Mouse (Mus musculus): Measurements from ENCODE around the gene Gm17949. TPM values are rescaled to one million over a fixed set of nuclear protein-coding genes. Genes with fewer than 3 reads are reported as not detected.

Gene Gm17949
- polyA plus RNA-seq, 1 experiment from 2014 or later, result 0.32 TPM

DNA sequence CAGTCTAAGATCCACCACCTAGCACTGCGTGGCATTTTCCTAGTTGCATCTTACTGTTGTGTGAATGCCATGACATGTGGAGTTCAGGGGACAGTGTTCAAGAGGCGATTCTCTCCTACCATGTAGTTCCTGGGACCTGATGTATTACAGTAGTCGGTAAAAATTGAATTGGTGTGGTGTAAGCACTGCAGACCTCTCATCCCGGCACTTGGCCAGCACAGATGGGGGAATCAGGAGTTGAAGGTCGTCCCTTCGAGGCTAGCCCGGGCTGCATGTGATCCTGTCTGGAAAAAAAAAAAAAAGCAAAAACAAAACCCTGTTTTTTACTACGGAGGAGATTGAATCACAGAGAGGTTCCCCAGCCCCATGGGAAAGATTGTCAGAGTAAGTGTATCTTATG, 16.2 kb upstream of the Gm17949 start:
- ATAC-seq (ENCODE audit: insufficient number of reproducible peaks, insufficient read depth, low FRiP score, low TSS enrichment), result no peak
- WGBS, result 92% methylated on average over 8 of the region's 8 CpGs
- H3K4me2 ChIP-seq (replicated peaks), result no peak overlapping the region
- no peaks in the 10 kb centered on the region for H3K9me3 ChIP-seq
- no peaks in the 10 kb centered on the region for H3K27me3 ChIP-seq
- H3K27ac ChIP-seq, result no peak overlapping the region
- H3K9ac ChIP-seq, result no peak overlapping the region
- no peak overlapping the region for H3K4me3 ChIP-seq
- H3K4me1 ChIP-seq, result peaks cover 14% of the 10 kb centered on the region
- peaks cover 56% of the 10 kb centered on the region for H3K36me3 ChIP-seq

DNA sequence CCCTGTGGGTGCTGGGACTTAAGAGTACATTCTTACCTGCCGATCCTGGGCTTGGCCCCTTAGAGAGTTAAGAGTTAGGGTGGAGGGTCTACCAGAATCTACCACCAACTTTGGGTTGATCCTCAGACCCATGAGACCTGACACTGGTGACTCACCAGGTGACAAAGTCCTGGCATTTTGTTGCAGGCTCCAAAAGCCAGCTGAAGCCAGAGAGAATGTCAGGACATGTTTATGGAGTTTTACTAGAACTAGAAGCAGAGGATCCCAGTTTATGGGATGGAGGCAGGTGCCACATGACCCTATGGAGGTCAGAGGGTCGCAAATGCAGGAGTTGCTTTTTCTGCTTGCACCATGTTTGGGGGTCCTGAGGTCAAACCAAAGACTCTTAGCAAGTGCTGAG, 14.8 kb upstream of the Gm17949 start:
- WGBS, result 79% methylated on average over 2 of the region's 2 CpGs
- peaks cover 56% of the 10 kb centered on the region for H3K36me3 ChIP-seq
- no peak for ATAC-seq (ENCODE audit: insufficient number of reproducible peaks, insufficient read depth, low FRiP score, low TSS enrichment)
- H3K4me1 ChIP-seq, result peaks cover 8% of the 10 kb centered on the region
- no peaks in the 10 kb centered on the region for H3K9me3 ChIP-seq
- H3K27me3 ChIP-seq, result no peaks in the 10 kb centered on the region
- H3K9ac ChIP-seq, result no peak overlapping the region
- H3K27ac ChIP-seq, result no peak overlapping the region
- H3K4me2 ChIP-seq (replicated peaks), result peak overlapping the region; percentile 69
- H3K4me3 ChIP-seq, result no peak overlapping the region

GRCm38 (mm10) chr17:56997029-56997667, 14.1 kb upstream of the Gm17949 start, which contains the start of gene Alkbh7:
Gene Alkbh7 (plus strand): TSS chr17:56997339.
- Histone ChIP-seq H3K27me3 (no peaks in the 10 kb centered on the region), H3K4me3 (peak within 1 kb of the TSS; percentile 70), H3K36me3 (peaks cover 53% of the 10 kb centered on the region), H3K9me3 (no peaks in the 10 kb centered on the region), H3K27ac (peak within 1 kb of the TSS; percentile 70), H3K9ac (peak within 1 kb of the TSS; percentile 49), H3K4me2 (replicated peaks) (peak within 1 kb of the TSS; percentile 69), H3K4me1 (peaks cover 8% of the 10 kb centered on the region)
- under 1% methylated on average over 38 of the region's 38 CpGs for WGBS
- ATAC-seq (ENCODE audit: insufficient number of reproducible peaks, insufficient read depth, low FRiP score, low TSS enrichment), result peak; percentile 97

DNA sequence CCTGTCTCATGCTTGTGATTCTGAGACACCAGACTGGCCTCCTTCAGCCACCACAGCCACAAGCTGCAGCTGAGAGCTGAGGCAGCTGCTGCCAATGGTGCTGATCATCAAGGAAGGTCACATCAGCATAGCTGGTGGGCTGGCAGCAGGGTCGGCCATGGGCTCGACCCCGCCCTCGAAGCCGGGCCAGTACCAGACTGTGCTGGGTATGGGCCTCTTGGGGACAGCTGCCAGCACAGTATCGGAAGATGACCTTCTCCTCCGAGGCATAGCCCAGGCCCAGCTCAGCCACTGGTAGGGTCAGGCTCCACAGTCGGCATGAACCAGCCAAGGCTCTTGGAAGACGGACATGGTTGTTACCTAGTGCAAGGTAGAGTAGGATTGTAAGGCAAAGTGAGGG, 11.9 kb upstream of the Gm17949 start:
- Histone ChIP-seq H3K4me3 (no peak overlapping the region), H3K9ac (no peak overlapping the region), H3K4me1 (peaks cover 8% of the 10 kb centered on the region), H3K27ac (no peak overlapping the region), H3K9me3 (no peaks in the 10 kb centered on the region), H3K27me3 (no peaks in the 10 kb centered on the region), H3K4me2 (replicated peaks) (no peak overlapping the region), H3K36me3 (peaks cover 52% of the 10 kb centered on the region)
- WGBS, result 91% methylated on average over 9 of the region's 9 CpGs
- ATAC-seq (ENCODE audit: insufficient number of reproducible peaks, insufficient read depth, low FRiP score, low TSS enrichment), result no peak

DNA sequence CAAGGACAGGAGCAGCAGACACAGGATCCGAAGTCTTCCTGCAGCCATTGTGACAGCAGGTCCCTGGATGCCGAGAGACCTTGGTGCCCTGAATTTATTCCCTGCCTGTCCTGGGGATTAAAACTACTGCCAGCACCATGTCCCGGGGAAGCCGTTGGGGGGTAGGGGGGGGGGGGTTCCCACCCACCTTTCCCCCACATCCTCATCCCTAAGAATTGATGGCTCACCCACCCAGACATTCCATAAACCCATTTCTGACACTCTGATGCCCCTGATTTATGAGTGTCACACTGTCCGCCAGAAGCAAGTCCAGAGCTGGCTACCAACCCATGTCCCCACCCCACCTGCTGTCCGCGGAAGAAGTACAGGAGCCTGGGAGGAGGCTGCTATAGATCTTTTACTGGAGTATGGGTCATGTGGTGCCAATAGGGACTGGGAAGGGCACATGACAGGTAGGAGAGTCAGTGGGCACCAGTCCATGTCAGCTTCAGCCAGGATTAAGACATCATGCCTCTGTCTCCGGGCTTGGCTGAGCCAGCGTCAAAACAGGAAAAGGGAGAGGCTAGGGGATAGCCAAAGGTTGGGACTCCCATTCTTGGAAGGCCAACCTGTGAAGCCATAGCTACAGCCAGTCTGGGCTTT, 11.2 kb upstream of the Gm17949 start, which contains the start of gene Pspn:
Gene Pspn, minus strand, starts transcription at position 51 of the 642 bp plus-strand sequence.
- no peak within 1 kb of the TSS for H3K4me2 ChIP-seq (replicated peaks)
- no peak within 1 kb of the TSS; the same call in 1 of the 2 replicates for H3K27ac ChIP-seq
- H3K27me3 ChIP-seq, result no peaks in the 10 kb centered on the region
- H3K36me3 ChIP-seq, result peaks cover 52% of the 10 kb centered on the region
- 88% methylated on average over 9 of the region's 9 CpGs for WGBS
- no peak within 1 kb of the TSS for H3K9ac ChIP-seq
- H3K4me1 ChIP-seq, result peaks cover 8% of the 10 kb centered on the region
- no peak for ATAC-seq (ENCODE audit: insufficient number of reproducible peaks, insufficient read depth, low FRiP score, low TSS enrichment)
- H3K9me3 ChIP-seq, result no peaks in the 10 kb centered on the region
- H3K4me3 ChIP-seq, result no peak within 1 kb of the TSS

- Histone ChIP-seq H3K36me3 (peaks cover 55% of the 10 kb centered on the region), H3K9me3 (no peaks in the 10 kb centered on the region), H3K4me1 (peaks cover 8% of the 10 kb centered on the region), H3K4me3 (no peak overlapping the region), H3K27ac (no peak overlapping the region), H3K27me3 (no peaks in the 10 kb centered on the region), H3K9ac (no peak overlapping the region), H3K4me2 (replicated peaks) (no peak overlapping the region)
- no peak for ATAC-seq (ENCODE audit: insufficient number of reproducible peaks, insufficient read depth, low FRiP score, low TSS enrichment)
- 74% methylated on average over 8 of the region's 8 CpGs for WGBS
Observed at GRCm38 (mm10) chr17:57001228-57001627, 10.0 kb upstream of the Gm17949 start.

DNA sequence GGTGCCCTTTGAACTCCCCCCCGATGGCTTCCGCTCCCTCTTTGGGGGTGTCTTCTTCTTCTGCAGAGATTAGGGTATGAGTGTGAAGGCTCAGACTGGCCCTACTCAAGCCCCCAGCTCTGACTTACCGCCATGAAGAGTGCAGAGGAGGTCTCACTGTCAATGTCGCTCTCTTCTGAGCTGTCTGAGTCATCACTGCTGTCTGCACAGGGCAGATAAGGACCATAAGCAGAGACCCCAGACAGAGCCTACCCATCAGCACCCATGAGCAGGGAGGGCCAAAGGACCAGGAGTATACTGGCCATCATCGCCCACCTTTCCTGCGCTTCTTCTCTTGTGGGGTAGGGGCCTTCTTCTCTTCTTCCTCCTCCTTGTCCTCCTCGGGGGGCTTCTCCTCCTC, 7.3 kb upstream of the Gm17949 start:
- ATAC-seq (ENCODE audit: insufficient number of reproducible peaks, insufficient read depth, low FRiP score, low TSS enrichment), result no peak
- WGBS, result 93% methylated on average over 7 of the region's 7 CpGs
- no peak overlapping the region for H3K4me2 ChIP-seq (replicated peaks)
- H3K36me3 ChIP-seq, result peaks cover 71% of the 10 kb centered on the region
- H3K27ac ChIP-seq, result no peak overlapping the region
- H3K27me3 ChIP-seq, result no peaks in the 10 kb centered on the region
- no peaks in the 10 kb centered on the region for H3K4me1 ChIP-seq
- no peak overlapping the region for H3K4me3 ChIP-seq
- H3K9ac ChIP-seq, result no peak overlapping the region
- no peaks in the 10 kb centered on the region for H3K9me3 ChIP-seq

DNA sequence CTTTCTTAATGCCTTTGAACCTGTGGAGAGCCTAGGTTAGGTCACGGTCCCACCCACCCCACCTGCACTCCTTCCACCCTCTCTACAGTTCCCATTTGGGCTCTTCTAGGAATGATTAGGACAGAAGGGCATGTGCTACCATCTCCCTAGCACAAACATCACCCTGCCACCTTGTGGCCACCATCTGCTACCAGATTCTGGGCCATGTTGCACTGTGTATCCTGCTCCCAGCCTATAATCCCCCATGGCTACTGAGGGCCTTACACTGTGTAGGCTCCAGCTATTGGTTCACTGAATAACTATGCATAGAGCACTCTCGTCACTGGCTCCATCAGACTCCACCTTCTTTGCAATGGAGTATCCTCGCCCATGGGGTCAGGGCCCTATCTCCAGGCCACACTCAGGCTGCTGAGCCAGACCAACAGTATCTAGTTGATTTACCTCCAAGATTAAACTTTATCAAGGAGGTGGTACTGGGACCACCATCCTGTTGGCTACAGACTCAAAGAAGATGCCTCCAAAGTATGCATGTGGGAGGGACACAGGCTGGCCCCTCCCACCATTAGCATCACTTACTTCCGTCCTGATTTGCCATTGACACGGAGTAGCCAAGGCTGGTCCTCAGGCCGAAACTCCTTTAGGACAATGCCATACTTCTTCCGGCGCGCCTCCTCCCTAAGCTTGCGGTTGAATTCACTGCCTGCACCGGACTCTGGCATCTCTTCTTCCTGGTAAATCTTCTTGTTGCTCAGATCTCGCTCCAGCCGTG, 3.9 kb upstream of the Gm17949 start:
- Histone ChIP-seq H3K4me3 (no peak overlapping the region), H3K4me2 (replicated peaks) (no peak overlapping the region), H3K4me1 (peaks cover 13% of the 10 kb centered on the region; the same call in 1 of the 2 replicates), H3K9me3 (no peaks in the 10 kb centered on the region), H3K9ac (no peak overlapping the region), H3K27me3 (no peaks in the 10 kb centered on the region), H3K36me3 (peaks cover 63% of the 10 kb centered on the region), H3K27ac (no peak overlapping the region)
- WGBS, result 92% methylated on average over 13 of the region's 13 CpGs
- no peak for ATAC-seq (ENCODE audit: insufficient number of reproducible peaks, insufficient read depth, low FRiP score, low TSS enrichment)

DNA sequence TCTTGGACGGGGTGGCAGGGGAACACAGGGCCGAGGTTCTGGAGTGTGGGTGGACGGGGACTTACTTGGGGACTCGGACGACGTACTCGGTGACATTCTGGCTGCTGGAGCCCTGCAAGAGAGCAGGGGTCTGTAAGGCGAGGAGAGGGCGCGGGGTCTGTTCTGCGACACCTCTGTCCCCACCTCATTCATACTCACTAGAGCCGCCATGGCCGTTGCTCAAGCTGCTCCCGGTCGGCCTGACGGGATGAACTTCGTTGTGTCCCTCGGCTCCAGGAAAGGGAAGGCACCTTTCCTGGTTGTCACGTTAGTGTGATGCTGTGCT, 396 bp upstream of the Gm17949 start:
- H3K9ac ChIP-seq, result peak overlapping the region; percentile 84
- H3K4me3 ChIP-seq, result peak overlapping the region; percentile 82
- H3K4me2 ChIP-seq (replicated peaks), result peak overlapping the region; percentile 88
- peaks cover 16% of the 10 kb centered on the region; the same call in 1 of the 2 replicates for H3K4me1 ChIP-seq
- ATAC-seq (ENCODE audit: insufficient number of reproducible peaks, insufficient read depth, low FRiP score, low TSS enrichment), result 0 out of 2 replicates have a peak, but pooled peaks have one; percentile 29
- 1% methylated on average over 19 of the region's 19 CpGs for WGBS
- H3K27ac ChIP-seq, result peak overlapping the region; percentile 42; the same call in 1 of the 2 replicates
- no peaks in the 10 kb centered on the region for H3K9me3 ChIP-seq
- H3K27me3 ChIP-seq, result no peaks in the 10 kb centered on the region
- H3K36me3 ChIP-seq, result peaks cover 27% of the 10 kb centered on the region

GRCm38 (mm10) chr17:57012245-57012795, 1.1 kb downstream of the Gm17949 start:
- H3K27me3 ChIP-seq, result no peaks in the 10 kb centered on the region
- peak overlapping the region; percentile 64 for H3K4me2 ChIP-seq (replicated peaks)
- peak overlapping the region; percentile 73 for H3K9ac ChIP-seq
- H3K4me3 ChIP-seq, result peak overlapping the region; percentile 82
- peaks cover 14% of the 10 kb centered on the region for H3K36me3 ChIP-seq
- H3K27ac ChIP-seq, result peak overlapping the region; percentile 96
- no peaks in the 10 kb centered on the region for H3K9me3 ChIP-seq
- no peak for ATAC-seq (ENCODE audit: insufficient number of reproducible peaks, insufficient read depth, low FRiP score, low TSS enrichment)
- 73% methylated on average over 13 of the region's 13 CpGs for WGBS
- H3K4me1 ChIP-seq, result peaks cover 16% of the 10 kb centered on the region; the same call in 1 of the 2 replicates

DNA sequence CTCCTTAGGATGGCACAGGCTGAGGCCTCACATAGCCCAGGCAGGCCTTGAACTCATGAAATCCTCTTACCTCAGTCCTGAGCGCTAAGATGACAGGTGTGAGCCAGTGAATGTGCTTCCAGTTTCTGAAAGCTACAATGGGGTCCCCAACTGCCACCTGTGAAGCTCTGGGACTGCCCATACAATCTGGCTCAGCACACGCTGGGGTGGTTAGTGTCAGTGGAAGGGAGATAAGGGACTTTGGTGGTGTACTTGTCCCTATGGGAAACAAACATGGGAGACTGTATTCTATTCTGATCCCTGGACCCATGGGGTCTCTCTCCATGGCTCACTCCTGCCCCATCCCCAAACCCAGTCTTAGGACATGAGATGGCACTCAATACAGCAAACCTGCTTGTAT, 8.4 kb downstream of the Gm17949 start:
- no peak for ATAC-seq (ENCODE audit: insufficient number of reproducible peaks, insufficient read depth, low FRiP score, low TSS enrichment)
- H3K27ac ChIP-seq, result no peak overlapping the region
- no peaks in the 10 kb centered on the region for H3K4me1 ChIP-seq
- 80% methylated on average over 2 of the region's 2 CpGs for WGBS
- no peaks in the 10 kb centered on the region for H3K9me3 ChIP-seq
- H3K9ac ChIP-seq, result no peak overlapping the region
- peaks cover 52% of the 10 kb centered on the region for H3K36me3 ChIP-seq
- no peaks in the 10 kb centered on the region for H3K27me3 ChIP-seq
- H3K4me2 ChIP-seq (replicated peaks), result no peak overlapping the region
- no peak overlapping the region for H3K4me3 ChIP-seq

All from embryonic facial prominence, embryonic 12.5 days (tissue).